Mouse (Mus musculus): ENCODE results near the gene Arnt2. TPM values are rescaled to one million over a fixed set of nuclear protein-coding genes. Genes with fewer than 3 reads are reported as not detected.

The Arnt2 gene
- polyA plus RNA-seq, 1 experiment from 2014 or later, result 46.4 TPM

DNA sequence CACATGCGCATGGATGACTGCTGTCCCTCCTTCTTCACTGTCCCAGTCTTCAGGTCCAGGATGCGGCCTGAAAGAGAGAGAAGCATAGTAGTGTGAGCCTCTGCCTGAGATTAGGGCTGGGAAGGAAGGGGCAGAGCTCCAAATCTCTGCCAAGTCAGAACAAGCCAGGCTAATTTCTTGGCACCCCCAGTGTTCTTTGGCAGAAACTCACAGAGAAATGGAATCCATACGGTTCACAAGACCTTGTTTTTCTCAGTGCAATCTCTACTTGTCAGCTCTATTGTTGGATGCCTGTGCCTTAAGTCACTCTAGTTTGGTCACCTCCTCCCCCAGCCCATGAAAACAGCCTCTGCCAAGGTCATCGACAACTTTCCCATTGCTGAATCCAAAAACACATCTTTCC is 99.1 kb downstream of the Arnt2 start:
- Histone ChIP-seq H3K4me2 (no peak overlapping the region), H3K9me3 (replicated peaks) (no peaks in the 10 kb centered on the region), H3K9ac (no peak overlapping the region), H3K36me3 (ENCODE audit: poor library complexity, severe bottlenecking) (peaks cover 60% of the 10 kb centered on the region), H3K4me3 (no peak overlapping the region), H3K27me3 (no peaks in the 10 kb centered on the region), H3K27ac (no peak overlapping the region), H3K4me1 (peaks cover 20% of the 10 kb centered on the region)
- peak; percentile 51 for ATAC-seq
- 82% methylated on average over 4 of the region's 4 CpGs for WGBS

GRCm38 (mm10) chr7:84307329-84307925 is 102.5 kb downstream of the Arnt2 start:
- Histone ChIP-seq H3K4me1 (peaks cover 20% of the 10 kb centered on the region), H3K4me2 (no peak overlapping the region), H3K27me3 (no peaks in the 10 kb centered on the region), H3K9ac (no peak overlapping the region), H3K36me3 (ENCODE audit: poor library complexity, severe bottlenecking) (peaks cover 60% of the 10 kb centered on the region), H3K4me3 (no peak overlapping the region), H3K27ac (peak overlapping the region; percentile 31; the same call in 1 of the 2 replicates), H3K9me3 (replicated peaks) (no peaks in the 10 kb centered on the region)
- 68% methylated on average over 3 of the region's 3 CpGs for WGBS
- peak; percentile 63 for ATAC-seq

GRCm38 (mm10) chr7:84300261-84300660 is 109.7 kb downstream of the Arnt2 start:
- H3K4me1 ChIP-seq, result no peaks in the 10 kb centered on the region
- no peak overlapping the region for H3K9ac ChIP-seq
- H3K36me3 ChIP-seq (ENCODE audit: poor library complexity, severe bottlenecking), result peaks cover 29% of the 10 kb centered on the region
- no peaks in the 10 kb centered on the region for H3K9me3 ChIP-seq (replicated peaks)
- H3K4me3 ChIP-seq, result no peak overlapping the region
- WGBS, result 94% methylated on average over 1 of the region's 1 CpGs
- H3K27me3 ChIP-seq, result no peaks in the 10 kb centered on the region
- ATAC-seq, result no peak
- H3K4me2 ChIP-seq, result no peak overlapping the region
- H3K27ac ChIP-seq, result no peak overlapping the region

DNA sequence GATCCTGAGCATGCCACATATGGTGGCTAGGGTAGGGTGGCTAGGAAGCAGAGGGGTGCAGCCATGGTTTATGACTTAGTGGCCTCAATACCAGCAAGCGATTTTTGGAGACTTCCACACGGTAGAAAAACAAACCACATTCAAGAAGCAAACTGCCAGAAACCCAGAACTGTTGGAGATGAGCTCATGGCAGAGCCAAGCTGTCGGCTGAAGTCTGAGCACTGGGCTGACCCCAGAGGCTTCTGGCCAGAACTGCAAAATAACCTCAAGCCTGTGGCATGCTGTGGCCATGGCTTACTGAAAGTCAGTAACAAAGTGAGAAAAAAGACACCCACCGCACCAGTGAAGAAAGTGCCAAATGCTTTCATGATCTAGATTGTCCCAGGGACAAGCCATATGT is 110.4 kb downstream of the Arnt2 start:
- ATAC-seq, result no peak
- no peak overlapping the region for H3K4me3 ChIP-seq
- WGBS, result 94% methylated on average over 4 of the region's 4 CpGs
- H3K9ac ChIP-seq, result no peak overlapping the region
- H3K27ac ChIP-seq, result no peak overlapping the region
- peaks cover 22% of the 10 kb centered on the region for H3K36me3 ChIP-seq (ENCODE audit: poor library complexity, severe bottlenecking)
- no peaks in the 10 kb centered on the region for H3K27me3 ChIP-seq
- no peak overlapping the region for H3K4me2 ChIP-seq
- H3K4me1 ChIP-seq, result no peaks in the 10 kb centered on the region
- H3K9me3 ChIP-seq (replicated peaks), result no peaks in the 10 kb centered on the region

- no peak for ATAC-seq
- Histone ChIP-seq H3K4me1 (no peaks in the 10 kb centered on the region), H3K4me3 (no peak overlapping the region), H3K36me3 (ENCODE audit: poor library complexity, severe bottlenecking) (peaks cover 49% of the 10 kb centered on the region), H3K27me3 (no peaks in the 10 kb centered on the region), H3K9me3 (replicated peaks) (no peaks in the 10 kb centered on the region), H3K4me2 (no peak overlapping the region), H3K9ac (no peak overlapping the region), H3K27ac (no peak overlapping the region)
- WGBS, result 94% methylated on average over 7 of the region's 7 CpGs
Measured at GRCm38 (mm10) chr7:84293054-84293453, 116.9 kb downstream of the Arnt2 start.

DNA sequence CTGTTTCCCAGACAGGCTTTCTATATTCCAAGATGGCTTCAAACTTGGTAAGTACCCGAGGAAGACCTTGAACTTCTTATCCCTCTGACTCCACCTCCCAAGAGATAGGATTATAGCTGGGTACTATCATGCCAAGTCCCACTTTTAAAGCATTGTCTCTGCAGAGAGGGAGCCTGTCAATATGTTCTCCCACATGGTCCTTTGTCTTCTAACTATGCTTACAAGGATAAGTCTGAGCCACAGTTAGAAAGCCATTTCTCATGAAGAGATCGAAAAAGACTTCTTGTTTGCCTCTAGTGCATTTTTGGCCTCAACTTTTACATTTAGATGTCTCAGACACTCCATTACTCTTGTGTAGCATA is 122.8 kb downstream of the Arnt2 start:
- 67% methylated on average over 2 of the region's 2 CpGs for WGBS
- peak; percentile 54; the same call in 1 of the 2 replicates for ATAC-seq
- no peak overlapping the region for H3K4me2 ChIP-seq
- no peaks in the 10 kb centered on the region for H3K27me3 ChIP-seq
- H3K4me1 ChIP-seq, result no peaks in the 10 kb centered on the region; the same call in 1 of the 2 replicates
- H3K9ac ChIP-seq, result no peak overlapping the region
- no peaks in the 10 kb centered on the region for H3K9me3 ChIP-seq (replicated peaks)
- H3K27ac ChIP-seq, result peak overlapping the region; percentile 64
- H3K36me3 ChIP-seq (ENCODE audit: poor library complexity, severe bottlenecking), result peaks cover 62% of the 10 kb centered on the region
- H3K4me3 ChIP-seq, result no peak overlapping the region

GRCm38 (mm10) chr7:84286526-84287225 is 123.3 kb downstream of the Arnt2 start:
- Histone ChIP-seq H3K4me3 (no peak overlapping the region), H3K27ac (peak overlapping the region; percentile 65), H3K4me2 (no peak overlapping the region), H3K36me3 (ENCODE audit: poor library complexity, severe bottlenecking) (peaks cover 64% of the 10 kb centered on the region), H3K9me3 (replicated peaks) (no peaks in the 10 kb centered on the region), H3K4me1 (no peaks in the 10 kb centered on the region; the same call in 1 of the 2 replicates), H3K9ac (no peak overlapping the region), H3K27me3 (no peaks in the 10 kb centered on the region)
- WGBS, result 67% methylated on average over 8 of the region's 8 CpGs
- peak; percentile 79 for ATAC-seq

GRCm38 (mm10) chr7:84285790-84286189 is 124.2 kb downstream of the Arnt2 start:
- peak overlapping the region; percentile 65 for H3K27ac ChIP-seq
- H3K27me3 ChIP-seq, result no peaks in the 10 kb centered on the region
- no peak overlapping the region for H3K4me2 ChIP-seq
- no peak for ATAC-seq
- H3K9ac ChIP-seq, result no peak overlapping the region
- no peaks in the 10 kb centered on the region for H3K9me3 ChIP-seq (replicated peaks)
- peaks cover 66% of the 10 kb centered on the region for H3K36me3 ChIP-seq (ENCODE audit: poor library complexity, severe bottlenecking)
- no peak overlapping the region for H3K4me3 ChIP-seq
- H3K4me1 ChIP-seq, result no peaks in the 10 kb centered on the region; the same call in 1 of the 2 replicates
- 88% methylated on average over 7 of the region's 7 CpGs for WGBS

- Histone ChIP-seq H3K9ac (no peak overlapping the region), H3K4me3 (no peak overlapping the region), H3K36me3 (ENCODE audit: poor library complexity, severe bottlenecking) (peaks cover 66% of the 10 kb centered on the region), H3K9me3 (replicated peaks) (no peaks in the 10 kb centered on the region), H3K4me2 (no peak overlapping the region), H3K27me3 (no peaks in the 10 kb centered on the region), H3K4me1 (no peaks in the 10 kb centered on the region; the same call in 1 of the 2 replicates), H3K27ac (peak overlapping the region; percentile 65; the same call in 1 of the 2 replicates)
- ATAC-seq, result no peak
- WGBS, result 86% methylated on average over 3 of the region's 3 CpGs
Measured at GRCm38 (mm10) chr7:84284974-84285373, 125.0 kb downstream of the Arnt2 start.

DNA sequence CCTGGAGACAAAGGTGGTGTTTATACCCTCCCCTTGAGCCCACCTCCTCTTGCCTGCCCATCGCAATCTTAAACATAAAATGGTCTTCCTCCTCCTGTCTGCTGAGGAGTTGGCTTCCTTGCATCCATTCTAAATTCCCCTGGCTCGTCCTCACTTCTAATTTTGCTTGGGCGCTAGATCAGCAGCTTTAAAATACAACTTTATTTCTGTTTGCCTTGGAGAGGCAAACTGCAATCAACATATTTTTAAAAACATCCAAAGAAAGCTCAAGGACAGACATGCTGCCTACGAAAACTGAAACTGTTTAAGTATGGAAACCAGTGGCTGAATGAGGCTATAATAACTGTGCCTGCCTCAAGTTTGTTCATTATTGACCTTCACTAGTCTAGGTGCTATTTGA is 127.7 kb downstream of the Arnt2 start:
- no peak overlapping the region for H3K27ac ChIP-seq
- H3K9me3 ChIP-seq (replicated peaks), result no peaks in the 10 kb centered on the region
- WGBS, result 90% methylated on average over 4 of the region's 4 CpGs
- no peak for ATAC-seq
- H3K36me3 ChIP-seq (ENCODE audit: poor library complexity, severe bottlenecking), result peaks cover 78% of the 10 kb centered on the region
- no peaks in the 10 kb centered on the region for H3K27me3 ChIP-seq
- H3K4me2 ChIP-seq, result no peak overlapping the region
- no peak overlapping the region for H3K4me3 ChIP-seq
- no peak overlapping the region for H3K9ac ChIP-seq
- no peaks in the 10 kb centered on the region; the same call in 1 of the 2 replicates for H3K4me1 ChIP-seq

- Histone ChIP-seq H3K27me3 (no peaks in the 10 kb centered on the region), H3K36me3 (ENCODE audit: poor library complexity, severe bottlenecking) (peaks cover 86% of the 10 kb centered on the region), H3K4me2 (no peak overlapping the region), H3K27ac (no peak overlapping the region), H3K4me1 (no peaks in the 10 kb centered on the region), H3K4me3 (no peak overlapping the region), H3K9ac (no peak overlapping the region), H3K9me3 (replicated peaks) (no peaks in the 10 kb centered on the region)
- ATAC-seq, result no peak
- 97% methylated on average over 1 of the region's 1 CpGs for WGBS
Measured at GRCm38 (mm10) chr7:84279231-84279630, 130.7 kb downstream of the Arnt2 start.

DNA sequence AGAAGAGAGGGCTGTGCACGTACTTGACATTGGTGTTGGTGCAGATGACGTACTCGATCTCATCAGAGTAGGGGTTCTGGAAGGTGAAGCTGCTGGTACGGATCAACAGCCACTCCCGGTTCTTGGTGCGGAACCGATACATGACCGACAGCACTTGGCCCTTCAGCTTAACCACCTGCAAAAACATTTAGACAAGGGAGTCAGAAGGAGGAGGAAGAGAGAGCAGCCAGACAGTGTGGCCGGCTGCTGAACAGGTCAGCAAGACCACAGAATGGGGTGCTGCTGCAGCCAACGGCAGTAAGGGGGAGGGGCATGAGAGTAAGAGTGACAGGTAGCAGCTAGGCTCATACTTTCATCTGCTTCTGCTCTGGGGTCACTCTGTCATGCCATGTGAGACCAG is 134.7 kb downstream of the Arnt2 start:
- WGBS, result 80% methylated on average over 10 of the region's 10 CpGs
- Histone ChIP-seq H3K9me3 (replicated peaks) (no peaks in the 10 kb centered on the region), H3K4me1 (0 out of 2 replicates have a peak, but pooled peaks cover 4% of the 10 kb centered on the region), H3K4me3 (no peak overlapping the region), H3K27ac (no peak overlapping the region), H3K36me3 (ENCODE audit: poor library complexity, severe bottlenecking) (peaks cover 89% of the 10 kb centered on the region), H3K4me2 (no peak overlapping the region), H3K9ac (no peak overlapping the region), H3K27me3 (no peaks in the 10 kb centered on the region)
- ATAC-seq, result no peak
